Mouse (Mus musculus) heart, embryonic 16.5 days (tissue): Measurements from ENCODE around the gene Amigo3. TPM values are rescaled to one million over a fixed set of nuclear protein-coding genes. Genes with fewer than 3 reads are reported as not detected.

Experiments
- ATAC-seq: fragments of 200-750 bp; cut with Nextera tagmentation; replicated peaks from 2 replicates; pipeline ENCODE4 v1.8.0; 2017; ENCODE audit warnings: moderate number of reproducible peaks; ENCODE audit not compliant: insufficient read depth, low FRiP score; ENCODE audit errors: extremely low read depth
- H3K27ac ChIP-seq: fragments of 300-500 bp; sonication (generic); 2 replicates; pipeline ENCODE4 v1.5.1; 2014; ENCODE audit warnings: mild to moderate bottlenecking, low read length, control low read depth, moderate library complexity
- H3K27me3 ChIP-seq: fragments of 300-500 bp; sonication (generic); 2 replicates; pipeline ENCODE4 v1.6.1; 2014; ENCODE audit warnings: low read length, mixed read lengths; ENCODE audit not compliant: control insufficient read depth, insufficient read depth
- H3K36me3 ChIP-seq: fragments of 300-500 bp; sonication (generic); 2 replicates; pipeline ENCODE4 v1.6.1; 2014; ENCODE audit not compliant: control insufficient read depth, insufficient read depth
- H3K4me1 ChIP-seq: fragments of 300-500 bp; sonication (generic); 2 replicates; pipeline ENCODE4 v1.6.1; 2014; ENCODE audit warnings: low read length, mixed read lengths; ENCODE audit not compliant: control insufficient read depth, insufficient read depth
- H3K4me2 ChIP-seq: fragments of 300-500 bp; sonication (generic); 2 replicates; pipeline ENCODE4 v1.6.1; 2014; ENCODE audit warnings: low read depth, mild to moderate bottlenecking, control low read depth, low read length
- H3K4me3 ChIP-seq: fragments of 300-500 bp; sonication (generic); 2 replicates; pipeline ENCODE4 v1.5.1; 2014; ENCODE audit warnings: mild to moderate bottlenecking, control low read depth, low read length
- H3K9ac ChIP-seq: fragments of 300-500 bp; sonication (generic); 2 replicates; pipeline ENCODE4 v1.6.1; 2014; ENCODE audit warnings: low read length, control low read depth
- H3K9me3 ChIP-seq: fragments of 300-500 bp; sonication (generic); replicated peaks from 2 replicates; pipeline ENCODE4 v1.6.1; 2016; ENCODE audit warnings: low read length; ENCODE audit not compliant: control insufficient read depth
- WGBS: fragments of 180-500 bp; shearing (Covaris S2); extraction: QIAGEN DNeasy Blood & Tissue Kit; methylation state at CpG from one replicate; pipeline ENCODE4 v1.1.7; 2014; 5-methylcytosine and 5-hydroxymethylcytosine counted together
- polyA plus RNA-seq: library from polyadenylated mRNA; unstranded; fragments of >200 nt; fragmentation: Nextera tagmentation; extraction: Ambion mirVana; gene quantifications from 2 replicates; pipeline ENCODE4 v1.2.1, GENCODE M21; 2015

Gene Amigo3
- polyA plus RNA-seq, 1 experiment from 2014 or later, result 1.9 TPM

DNA sequence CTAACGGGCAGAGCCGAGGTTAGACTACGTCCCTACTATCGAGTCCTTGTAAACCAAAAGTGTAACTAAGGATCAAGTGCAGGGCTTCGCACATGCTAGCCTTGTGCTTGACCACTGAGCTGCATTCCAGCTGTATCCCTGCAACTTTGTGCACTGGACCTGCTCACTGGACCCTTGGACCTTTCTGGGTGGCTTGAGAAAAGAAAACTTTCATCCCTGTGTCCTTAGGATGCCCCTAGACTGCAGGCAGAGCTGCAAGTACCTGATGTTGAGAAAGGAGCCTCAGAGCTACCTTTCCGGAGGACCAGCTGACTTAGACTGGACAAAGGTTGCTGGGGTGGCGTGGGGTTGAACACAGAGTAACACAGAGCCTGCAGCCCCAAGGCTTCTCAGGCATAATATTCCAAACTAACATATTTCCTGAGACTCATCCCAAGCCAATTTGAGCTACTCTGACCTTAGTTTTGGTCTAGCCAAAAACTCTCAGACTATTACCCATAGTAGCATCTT lies 37.7 kb downstream of the Amigo3 start:
- Histone ChIP-seq H3K4me1 (peaks cover 11% of the 10 kb centered on the region; the same call in 1 of the 2 replicates), H3K4me2 (no peak overlapping the region), H3K4me3 (no peak overlapping the region), H3K9me3 (no peaks in the 10 kb centered on the region), H3K27ac (no peak overlapping the region), H3K9ac (no peak overlapping the region), H3K36me3 (peaks cover 45% of the 10 kb centered on the region), H3K27me3 (no peaks in the 10 kb centered on the region)
- WGBS, result 93% methylated on average over 7 of the region's 7 CpGs
- ATAC-seq, result no peak

DNA sequence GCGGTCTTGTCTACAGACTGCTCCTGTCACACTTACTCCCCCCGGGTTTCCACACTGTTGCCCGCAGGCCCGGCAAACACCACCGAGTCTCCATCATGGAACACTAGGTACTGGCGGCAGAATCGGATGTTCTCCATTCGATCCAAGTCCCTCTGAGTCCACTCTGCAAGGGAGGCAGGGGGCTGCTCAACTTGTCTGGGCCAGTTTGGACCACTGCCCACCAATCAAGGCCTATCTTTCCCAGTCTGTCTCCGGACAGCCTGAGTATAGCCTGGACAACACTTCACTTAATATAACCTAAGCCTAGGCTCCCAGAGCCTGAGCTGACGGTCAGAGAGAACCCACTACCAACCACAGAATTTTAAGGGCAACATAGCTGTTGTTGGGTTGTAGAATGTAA lies 40.6 kb downstream of the Amigo3 start:
- Histone ChIP-seq H3K36me3 (peaks cover 21% of the 10 kb centered on the region), H3K4me2 (peak overlapping the region; percentile 99), H3K27me3 (no peaks in the 10 kb centered on the region), H3K27ac (peak overlapping the region; percentile 84), H3K9ac (peak overlapping the region; percentile 90), H3K4me3 (peak overlapping the region; percentile 82), H3K9me3 (no peaks in the 10 kb centered on the region), H3K4me1 (peaks cover 20% of the 10 kb centered on the region; the same call in 1 of the 2 replicates)
- ATAC-seq, result no peak
- 63% methylated on average over 10 of the region's 10 CpGs for WGBS

DNA sequence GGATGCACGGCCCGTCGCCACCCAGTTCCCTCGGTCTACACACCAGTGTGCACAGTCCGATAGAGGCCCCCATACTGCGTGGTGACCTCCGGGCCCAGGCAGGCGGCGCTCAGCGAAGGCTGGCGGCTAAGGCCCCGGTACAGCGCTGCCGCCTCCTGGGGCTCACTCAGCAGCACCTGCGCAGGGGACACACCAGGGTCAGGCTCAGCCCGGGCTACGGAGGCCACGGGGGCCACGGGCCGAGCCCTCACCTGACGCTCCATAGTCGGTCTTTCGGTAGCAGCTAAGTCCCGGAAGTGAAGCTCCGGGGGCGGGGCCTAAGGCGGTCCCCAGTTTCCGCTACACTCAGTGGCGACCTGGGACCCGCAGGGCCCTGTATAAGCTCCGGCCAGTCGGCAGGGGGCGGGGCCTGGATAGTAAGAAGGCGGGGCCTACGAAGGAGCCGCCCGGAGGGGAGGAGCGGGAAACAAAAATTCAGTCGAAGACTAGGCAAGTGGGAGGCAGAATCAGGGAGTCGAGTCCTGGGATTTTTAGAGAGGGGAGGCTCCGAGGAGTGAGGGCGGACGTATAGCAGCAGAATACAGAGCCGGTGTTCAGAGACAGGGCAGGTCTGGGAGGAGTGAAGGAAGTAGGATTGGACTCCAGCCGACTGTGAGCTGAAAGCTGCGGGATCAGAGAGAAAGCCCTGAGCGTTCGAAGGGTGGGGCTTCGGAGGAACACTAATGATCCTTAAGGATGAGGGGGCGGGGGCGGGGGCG lies 41.4 kb downstream of the Amigo3 start, which contains the start of gene Apeh:
Apeh (minus strand) TSS at position 423 of the 758 bp plus-strand sequence.
- H3K4me1 ChIP-seq, result peaks cover 20% of the 10 kb centered on the region; the same call in 1 of the 2 replicates
- WGBS, result under 1% methylated on average over 52 of the region's 52 CpGs
- H3K9me3 ChIP-seq, result no peaks in the 10 kb centered on the region
- peak within 1 kb of the TSS; percentile 84 for H3K27ac ChIP-seq
- peak within 1 kb of the TSS; percentile 82 for H3K4me3 ChIP-seq
- H3K9ac ChIP-seq, result peak within 1 kb of the TSS; percentile 90
- peaks cover 17% of the 10 kb centered on the region for H3K36me3 ChIP-seq
- ATAC-seq, result peak; percentile 95
- H3K4me2 ChIP-seq, result peak within 1 kb of the TSS; percentile 99
- no peaks in the 10 kb centered on the region for H3K27me3 ChIP-seq

- H3K4me1 ChIP-seq, result peaks cover 20% of the 10 kb centered on the region; the same call in 1 of the 2 replicates
- peak overlapping the region; percentile 99 for H3K4me2 ChIP-seq
- peaks cover 13% of the 10 kb centered on the region for H3K36me3 ChIP-seq
- H3K9ac ChIP-seq, result peak overlapping the region; percentile 90
- no peaks in the 10 kb centered on the region for H3K9me3 ChIP-seq
- H3K4me3 ChIP-seq, result peak overlapping the region; percentile 82
- 0 out of 2 replicates have a peak, but pooled peaks have one; percentile 10 for ATAC-seq
- peak overlapping the region; percentile 50 for H3K27ac ChIP-seq
- H3K27me3 ChIP-seq, result no peaks in the 10 kb centered on the region
- WGBS, result under 1% methylated on average over 16 of the region's 16 CpGs
Observed at GRCm38 (mm10) chr9:108094998-108095411, 42.0 kb downstream of the Amigo3 start.

DNA sequence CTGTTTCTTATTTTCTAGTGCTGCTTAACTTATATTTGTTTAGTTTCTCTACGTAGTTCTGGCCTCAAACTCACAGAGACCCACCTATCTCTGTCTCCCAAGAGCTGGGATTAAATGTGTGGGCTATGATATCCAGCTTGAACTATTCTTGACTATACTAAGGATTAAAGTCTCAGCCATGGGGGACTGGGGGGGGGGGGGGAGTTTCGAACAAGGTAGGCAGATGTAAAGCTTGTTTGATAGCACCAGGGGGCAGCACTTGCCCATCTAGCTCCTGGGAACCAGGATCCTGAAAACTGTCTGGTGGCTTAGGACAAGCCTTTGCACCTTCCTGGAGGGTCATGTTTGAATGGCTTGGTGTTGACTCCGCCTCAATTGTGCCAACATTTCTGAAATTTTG lies 42.6 kb downstream of the Amigo3 start:
- Histone ChIP-seq H3K9ac (peak overlapping the region; percentile 90), H3K4me1 (peaks cover 20% of the 10 kb centered on the region; the same call in 1 of the 2 replicates), H3K4me3 (peak overlapping the region; percentile 82), H3K36me3 (peaks cover 8% of the 10 kb centered on the region; the same call in 1 of the 2 replicates), H3K9me3 (no peaks in the 10 kb centered on the region), H3K27ac (no peak overlapping the region; the same call in 1 of the 2 replicates), H3K27me3 (no peaks in the 10 kb centered on the region), H3K4me2 (peak overlapping the region; percentile 99)
- WGBS, result 7% methylated on average over 3 of the region's 3 CpGs
- 0 out of 2 replicates have a peak, but pooled peaks have one; percentile 15 for ATAC-seq

GRCm38 (mm10) chr9:108095949-108096712 lies 43.2 kb downstream of the Amigo3 start:
- no peaks in the 10 kb centered on the region for H3K27me3 ChIP-seq
- peaks cover 2% of the 10 kb centered on the region; the same call in 1 of the 2 replicates for H3K36me3 ChIP-seq
- H3K9ac ChIP-seq, result 0 out of 2 replicates have a peak overlapping the region, but pooled peaks have one; percentile 7
- H3K4me1 ChIP-seq, result peaks cover 20% of the 10 kb centered on the region; the same call in 1 of the 2 replicates
- no peaks in the 10 kb centered on the region for H3K9me3 ChIP-seq
- no peak overlapping the region for H3K4me2 ChIP-seq
- ATAC-seq, result no peak
- H3K27ac ChIP-seq, result peak overlapping the region; percentile 41; the same call in 1 of the 2 replicates
- no peak overlapping the region for H3K4me3 ChIP-seq
- WGBS, result 55% methylated on average over 10 of the region's 10 CpGs

- no peak overlapping the region for H3K9ac ChIP-seq
- ATAC-seq, result no peak
- no peak overlapping the region for H3K4me3 ChIP-seq
- H3K9me3 ChIP-seq, result no peaks in the 10 kb centered on the region
- no peaks in the 10 kb centered on the region for H3K27me3 ChIP-seq
- no peak overlapping the region for H3K4me2 ChIP-seq
- no peaks in the 10 kb centered on the region for H3K36me3 ChIP-seq
- WGBS, result 84% methylated on average over 8 of the region's 8 CpGs
- H3K4me1 ChIP-seq, result peaks cover 15% of the 10 kb centered on the region; the same call in 1 of the 2 replicates
- H3K27ac ChIP-seq, result no peak overlapping the region
Observed at GRCm38 (mm10) chr9:108099619-108100018, 46.7 kb downstream of the Amigo3 start.

GRCm38 (mm10) chr9:108104766-108105548 lies 52.0 kb downstream of the Amigo3 start:
- H3K4me3 ChIP-seq, result no peak overlapping the region
- H3K4me1 ChIP-seq, result no peaks in the 10 kb centered on the region

More at GRCm38 (mm10) chr9:108104766-108105548, 52.0 kb downstream of the Amigo3 start:
- Histone ChIP-seq H3K9me3 (no peaks in the 10 kb centered on the region), H3K4me2 (peak overlapping the region; percentile 23), H3K27ac (no peak overlapping the region), H3K36me3 (no peaks in the 10 kb centered on the region), H3K27me3 (no peaks in the 10 kb centered on the region), H3K9ac (peak overlapping the region; percentile 5; the same call in 1 of the 2 replicates)
- 41% methylated on average over 30 of the region's 31 CpGs for WGBS
- peak; percentile 35; the same call in 1 of the 2 replicates for ATAC-seq
